ENCODE assay signal across 11 mouse cellular contexts in genomic region chr17:50182542-50182951, GRCm38 (mm10). TPM values are rescaled to one million over a fixed set of nuclear protein-coding genes. Genes with fewer than 3 reads are reported as not detected.
DNase-seq lines count a peak whose midpoint lies in the region; ATAC-seq and TF ChIP-seq lines count a peak whose summit lies in the region.
"Had no signal": no experiment of that assay in that cellular context is flagged by ENCODE, and none has a peak within 500 bp of the region (broad histone marks: within the 10 kb centered on the region; RNA-seq: fewer than 3 reads in every experiment).

No protein-coding gene starts in this region.

- no peaks in the 10 kb centered on the region for H3K9me3 ChIP-seq in forebrain, embryonic 13.5 days (replicated peaks)
- H3K9me3 ChIP-seq in stomach, postnatal 0 days (ENCODE audit: control insufficient read depth, low read length), result no peaks in the 10 kb centered on the region
- H3K9me3 ChIP-seq: forebrain, embryonic 12.5 days; hindbrain, embryonic 15.5 days had no signal

- H3K27me3 ChIP-seq in forebrain, embryonic 13.5 days, result no peaks in the 10 kb centered on the region
- no peaks in the 10 kb centered on the region for H3K27me3 ChIP-seq in stomach, postnatal 0 days (ENCODE audit: control insufficient read depth, insufficient read depth, low read length)
- H3K27me3 ChIP-seq: forebrain, embryonic 12.5 days; hindbrain, embryonic 15.5 days had no signal

- H3K27ac ChIP-seq in bone marrow macrophage, adult 2 months (ENCODE audit: insufficient read depth, low read depth, low read length), result peak overlapping the region; percentile 73
- no peak overlapping the region for H3K27ac ChIP-seq in forebrain, embryonic 13.5 days
- H3K27ac ChIP-seq in stomach, postnatal 0 days (replicated peaks), result no peak overlapping the region
- H3K27ac ChIP-seq: forebrain, embryonic 12.5 days; hindbrain, embryonic 15.5 days had no signal

- no peaks in the 10 kb centered on the region for H3K36me3 ChIP-seq in forebrain, embryonic 13.5 days (ENCODE audit: poor library complexity, severe bottlenecking)
- no peaks in the 10 kb centered on the region for H3K36me3 ChIP-seq in stomach, postnatal 0 days (ENCODE audit: control insufficient read depth, insufficient read depth, low read length)
- H3K36me3 ChIP-seq: forebrain, embryonic 12.5 days; hindbrain, embryonic 15.5 days had no signal

- no peak for ATAC-seq in forebrain, embryonic 13.5 days
- ATAC-seq in stomach, postnatal 0 days (ENCODE audit: low FRiP score, low TSS enrichment), result no peak
- ATAC-seq: Patski had no signal

- TF ChIP-seq CTCF in bone marrow macrophage, adult 2 months (IDR thresholded peaks at IDR 0.05; ENCODE audit: low read depth, low read length), result 0 out of 2 replicates have a peak, but pooled peaks have one; percentile 9
- no peak for TF ChIP-seq CTCF in stomach, postnatal 0 days (IDR thresholded peaks at IDR 0.05; ENCODE audit: low read depth)

- peak; percentile 61 for DNase-seq in layer of hippocampus, adult 9-11 months
- no peak for DNase-seq in layer of hippocampus, postnatal 36 days
- peak; percentile 68 for DNase-seq in cerebellum, adult 9-11 months
- peak; percentile 7 for DNase-seq in naive thymus-derived CD4-positive, alpha-beta T cell, adult 2 months (ENCODE audit: low read depth)
- no peak for DNase-seq in stomach, postnatal 0 days (ENCODE audit: low spot score)
- DNase-seq: midbrain, embryonic 14.5 days had no signal

- no peak overlapping the region for H3K4me3 ChIP-seq in bone marrow macrophage, adult 2 months (ENCODE audit: insufficient read depth, low read length)
- no peak overlapping the region for H3K4me3 ChIP-seq in forebrain, embryonic 13.5 days
- no peak overlapping the region for H3K4me3 ChIP-seq in stomach, postnatal 0 days (ENCODE audit: low read depth, low read length)
- H3K4me3 ChIP-seq: forebrain, embryonic 12.5 days; hindbrain, embryonic 15.5 days had no signal

- TF ChIP-seq EP300 in stomach, postnatal 0 days (optimal IDR thresholded peaks at IDR 0.05), result no peak

- H3K4me1 ChIP-seq in bone marrow macrophage, adult 2 months (ENCODE audit: control insufficient read depth, insufficient read depth, low read length), result peaks cover 62% of the 10 kb centered on the region
- peaks cover 11% of the 10 kb centered on the region for H3K4me1 ChIP-seq in forebrain, embryonic 13.5 days
- H3K4me1 ChIP-seq in stomach, postnatal 0 days (replicated peaks; ENCODE audit: control insufficient read depth, insufficient read depth), result no peaks in the 10 kb centered on the region

- no peak overlapping the region for H3K4me2 ChIP-seq in forebrain, embryonic 13.5 days
- no peak overlapping the region for H3K4me2 ChIP-seq in stomach, postnatal 0 days (replicated peaks; ENCODE audit: low read depth)
- H3K4me2 ChIP-seq: forebrain, embryonic 12.5 days; hindbrain, embryonic 15.5 days had no signal

- no peak for TF ChIP-seq POLR2A in bone marrow macrophage, adult 2 months (IDR thresholded peaks at IDR 0.05; ENCODE audit: borderline replicate concordance, low read depth, low read length)

- WGBS in forebrain, embryonic 13.5 days, result 82% methylated on average over 3 of the region's 3 CpGs
- WGBS in stomach, postnatal 0 days, result 63% methylated on average over 3 of the region's 3 CpGs

- H3K9ac ChIP-seq in forebrain, embryonic 13.5 days, result no peak overlapping the region
- no peak overlapping the region for H3K9ac ChIP-seq in stomach, postnatal 0 days (ENCODE audit: low read length)
- H3K9ac ChIP-seq: forebrain, embryonic 12.5 days; hindbrain, embryonic 15.5 days had no signal

RNA-seq across cellular contexts. Expression of gene Rftn1, which starts 7.9 kb away (rescaled TPM):
- 10 to 100 TPM; 12.5 to 14.4 TPM for total RNA-seq in layer of hippocampus, postnatal 36 days (2021)
- 69.7 and 76.5 TPM in 2 replicates for polyA plus RNA-seq in bone marrow macrophage, adult 2 months (2012; ENCODE audit: insufficient read depth, insufficient read length, missing spikeins)
- 15.3 and 18.7 TPM in 2 replicates for polyA plus RNA-seq in forebrain, embryonic 13.5 days (2015; fragmentation: Nextera tagmentation; extraction: Ambion mirVana)
- polyA plus RNA-seq in stomach, postnatal 0 days (2015; fragmentation: Nextera tagmentation; extraction: Ambion mirVana), result 7.0 and 7.1 TPM in 2 replicates

Comparison
In these comparisons a context has a peak if more than half of its experiments do, and no peak if none do; other contexts are left out.
1. DNase-seq: peak in layer of hippocampus, adult 9-11 months (single experiment), cerebellum, adult 9-11 months (single experiment) and naive thymus-derived CD4-positive, alpha-beta T cell, adult 2 months (single experiment); none in layer of hippocampus, postnatal 36 days (0 of 2) and stomach, postnatal 0 days (single experiment).